Mouse (Mus musculus) stomach, postnatal 0 days (tissue): Measurements from ENCODE around the gene Psmb3.

ENCODE experiments used
- CTCF ChIP-seq: IDR thresholded peaks from 2 replicates; pipeline ENCODE4 v1.5.1; 2016; ENCODE audit warnings: antibody characterized with exemption, low read depth, mild to moderate bottlenecking, moderate library complexity
- EP300 ChIP-seq: optimal IDR thresholded peaks from 2 replicates; pipeline ENCODE3; 2016; ENCODE audit warnings: antibody characterized with exemption

- TF ChIP-seq CTCF (no peak), EP300 (no peak)
Measured at GRCm38 (mm10) chr11:97740190-97740589, 37.0 kb downstream of the Psmb3 start.
